Mouse (Mus musculus) neural tube, embryonic 11.5 days (tissue): ENCODE measurements around the gene Arhgef11. TPM values are rescaled to one million over a fixed set of nuclear protein-coding genes. Genes with fewer than 3 reads are reported as not detected.

Experiments used
- ATAC-seq: fragments of 200-750 bp; cut with Nextera tagmentation; 2 replicates; pipeline ENCODE4 v1.8.0; 2017; ENCODE audit warnings: moderate number of reproducible peaks, mild to moderate bottlenecking, moderate TSS enrichment, moderate library complexity; ENCODE audit not compliant: insufficient read depth, low FRiP score, low TSS enrichment
- DNase-seq: peaks from one replicate; pipeline ENCODE4 v3.0.0-alpha.2; 2015; ENCODE audit warnings: low spot score
- H3K27ac ChIP-seq: fragments of 300-500 bp; sonication (generic); 2 replicates; pipeline ENCODE4 v1.5.1; 2014; ENCODE audit warnings: low read depth, mild to moderate bottlenecking, low read length
- H3K27me3 ChIP-seq: fragments of 300-500 bp; sonication (generic); 2 replicates; pipeline ENCODE4 v1.6.1; 2014; ENCODE audit warnings: mild to moderate bottlenecking, low read length, mixed read lengths; ENCODE audit not compliant: control insufficient read depth, insufficient read depth
- H3K36me3 ChIP-seq: fragments of 300-500 bp; sonication (generic); 2 replicates; pipeline ENCODE4 v1.6.1; 2014; ENCODE audit warnings: mild to moderate bottlenecking, low read length, moderate library complexity, mixed read lengths; ENCODE audit not compliant: control insufficient read depth, insufficient read depth
- H3K4me1 ChIP-seq: fragments of 300-500 bp; sonication (generic); 2 replicates; pipeline ENCODE4 v1.6.1; 2014; ENCODE audit warnings: low read length, mixed read lengths; ENCODE audit not compliant: control insufficient read depth, insufficient read depth
- H3K4me2 ChIP-seq: fragments of 300-500 bp; sonication (generic); 2 replicates; pipeline ENCODE4 v1.6.1; 2014; ENCODE audit warnings: low read depth, mild to moderate bottlenecking, moderate library complexity
- H3K4me3 ChIP-seq: fragments of 300-500 bp; sonication (generic); 2 replicates; pipeline ENCODE4 v1.5.1; 2014; ENCODE audit warnings: low read depth, low read length
- H3K9ac ChIP-seq: fragments of 300-500 bp; sonication (generic); 2 replicates; pipeline ENCODE4 v1.6.1; 2014; ENCODE audit warnings: mild to moderate bottlenecking, low read length
- H3K9me3 ChIP-seq: fragments of 300-500 bp; sonication (generic); 2 replicates; pipeline ENCODE4 v1.6.1; 2016; ENCODE audit warnings: low read length; ENCODE audit not compliant: control insufficient read depth
- WGBS: fragments of 180-500 bp; shearing (Covaris S2); extraction: QIAGEN DNeasy Blood & Tissue Kit; methylation state at CpG from one replicate; pipeline ENCODE4 v1.1.7; 2014; 5-methylcytosine and 5-hydroxymethylcytosine counted together
- polyA plus RNA-seq: library from polyadenylated mRNA; unstranded; fragments of >200 nt; fragmentation: Nextera tagmentation; extraction: Ambion mirVana; gene quantifications from 2 replicates; pipeline ENCODE4 v1.2.1, GENCODE M21; 2014

Arhgef11 gene
- polyA plus RNA-seq, 1 experiment from 2014 or later, result 18.3 TPM

GRCm38 (mm10) chr3:87618240-87618639 is 881 bp downstream of the Arhgef11 start:
- peak overlapping the region; percentile 85 for H3K9ac ChIP-seq
- 10% methylated on average over 3 of the region's 3 CpGs for WGBS
- H3K9me3 ChIP-seq, result no peaks in the 10 kb centered on the region
- H3K27me3 ChIP-seq, result no peaks in the 10 kb centered on the region
- peak overlapping the region; percentile 80 for H3K4me3 ChIP-seq
- H3K36me3 ChIP-seq, result no peaks in the 10 kb centered on the region
- H3K4me2 ChIP-seq, result peak overlapping the region; percentile 93
- ATAC-seq (no peak), DNase-seq (no peak)
- no peak overlapping the region for H3K27ac ChIP-seq
- H3K4me1 ChIP-seq, result peaks cover 16% of the 10 kb centered on the region

GRCm38 (mm10) chr3:87618981-87619710 is 1.8 kb downstream of the Arhgef11 start:
- Histone ChIP-seq H3K36me3 (no peaks in the 10 kb centered on the region), H3K27ac (no peak overlapping the region), H3K4me2 (peak overlapping the region; percentile 93), H3K9ac (peak overlapping the region; percentile 85), H3K4me1 (peaks cover 16% of the 10 kb centered on the region), H3K4me3 (peak overlapping the region; percentile 80), H3K9me3 (no peaks in the 10 kb centered on the region), H3K27me3 (no peaks in the 10 kb centered on the region)
- 61% methylated on average over 5 of the region's 5 CpGs for WGBS
- ATAC-seq (no peak), DNase-seq (no peak)

GRCm38 (mm10) chr3:87620218-87620891 is 3.0 kb downstream of the Arhgef11 start:
- Histone ChIP-seq H3K4me2 (peak overlapping the region; percentile 93), H3K4me1 (peaks cover 16% of the 10 kb centered on the region), H3K9me3 (no peaks in the 10 kb centered on the region), H3K36me3 (no peaks in the 10 kb centered on the region), H3K4me3 (peak overlapping the region; percentile 80), H3K27ac (no peak overlapping the region), H3K27me3 (no peaks in the 10 kb centered on the region), H3K9ac (no peak overlapping the region)
- 78% methylated on average over 7 of the region's 7 CpGs for WGBS
- DNase-seq (no peak), ATAC-seq (no peak)

- Histone ChIP-seq H3K27ac (no peak overlapping the region), H3K9me3 (no peaks in the 10 kb centered on the region), H3K9ac (no peak overlapping the region), H3K36me3 (no peaks in the 10 kb centered on the region), H3K4me1 (peaks cover 4% of the 10 kb centered on the region; the same call in 1 of the 2 replicates), H3K27me3 (no peaks in the 10 kb centered on the region), H3K4me3 (no peak overlapping the region), H3K4me2 (no peak overlapping the region)
- WGBS, result 89% methylated on average over 4 of the region's 4 CpGs
- ATAC-seq (no peak), DNase-seq (no peak)
Measured at GRCm38 (mm10) chr3:87624899-87625298, 7.5 kb downstream of the Arhgef11 start.

GRCm38 (mm10) chr3:87630899-87631298 is 13.5 kb downstream of the Arhgef11 start:
- no peak overlapping the region for H3K4me3 ChIP-seq
- H3K27me3 ChIP-seq, result no peaks in the 10 kb centered on the region
- H3K4me1 ChIP-seq, result no peaks in the 10 kb centered on the region
- ATAC-seq (no peak), DNase-seq (no peak)
- H3K9me3 ChIP-seq, result no peaks in the 10 kb centered on the region
- 94% methylated on average over 9 of the region's 9 CpGs for WGBS
- H3K36me3 ChIP-seq, result no peaks in the 10 kb centered on the region
- H3K27ac ChIP-seq, result no peak overlapping the region
- H3K9ac ChIP-seq, result no peak overlapping the region
- H3K4me2 ChIP-seq, result no peak overlapping the region

- Histone ChIP-seq H3K36me3 (no peaks in the 10 kb centered on the region), H3K4me2 (no peak overlapping the region), H3K4me3 (no peak overlapping the region), H3K27ac (no peak overlapping the region), H3K9ac (no peak overlapping the region), H3K9me3 (no peaks in the 10 kb centered on the region), H3K27me3 (no peaks in the 10 kb centered on the region), H3K4me1 (0 out of 2 replicates have a peak, but pooled peaks cover 2% of the 10 kb centered on the region)
- WGBS, result 83% methylated on average over 4 of the region's 4 CpGs
- no peak for DNase-seq
- no peak for ATAC-seq
Measured at GRCm38 (mm10) chr3:87631408-87631807, 14.0 kb downstream of the Arhgef11 start.

GRCm38 (mm10) chr3:87635514-87635913 is 18.2 kb downstream of the Arhgef11 start:
- Histone ChIP-seq H3K27ac (no peak overlapping the region), H3K9ac (no peak overlapping the region), H3K9me3 (no peaks in the 10 kb centered on the region), H3K4me3 (no peak overlapping the region), H3K36me3 (no peaks in the 10 kb centered on the region), H3K4me2 (no peak overlapping the region), H3K27me3 (no peaks in the 10 kb centered on the region), H3K4me1 (0 out of 2 replicates have a peak, but pooled peaks cover 3% of the 10 kb centered on the region)
- 71% methylated on average over 4 of the region's 4 CpGs for WGBS
- no peak for DNase-seq
- no peak for ATAC-seq

GRCm38 (mm10) chr3:87643453-87643852 is 26.1 kb downstream of the Arhgef11 start:
- Histone ChIP-seq H3K4me2 (no peak overlapping the region), H3K9me3 (no peaks in the 10 kb centered on the region), H3K36me3 (no peaks in the 10 kb centered on the region), H3K4me1 (no peaks in the 10 kb centered on the region), H3K27me3 (no peaks in the 10 kb centered on the region), H3K9ac (no peak overlapping the region), H3K4me3 (no peak overlapping the region), H3K27ac (no peak overlapping the region)
- 91% methylated on average over 1 of the region's 1 CpGs for WGBS
- DNase-seq, result no peak
- ATAC-seq, result no peak

- Histone ChIP-seq H3K36me3 (no peaks in the 10 kb centered on the region), H3K4me2 (no peak overlapping the region), H3K9me3 (no peaks in the 10 kb centered on the region), H3K9ac (no peak overlapping the region), H3K27ac (no peak overlapping the region), H3K4me3 (no peak overlapping the region), H3K27me3 (no peaks in the 10 kb centered on the region), H3K4me1 (no peaks in the 10 kb centered on the region)
- 100% methylated on average over 1 of the region's 1 CpGs for WGBS
- ATAC-seq (no peak), DNase-seq (no peak)
Measured at GRCm38 (mm10) chr3:87646174-87646573, 28.8 kb downstream of the Arhgef11 start.
